Comparison of ENCODE assay signal across 5 mouse cellular contexts in the genomic region with DNA sequence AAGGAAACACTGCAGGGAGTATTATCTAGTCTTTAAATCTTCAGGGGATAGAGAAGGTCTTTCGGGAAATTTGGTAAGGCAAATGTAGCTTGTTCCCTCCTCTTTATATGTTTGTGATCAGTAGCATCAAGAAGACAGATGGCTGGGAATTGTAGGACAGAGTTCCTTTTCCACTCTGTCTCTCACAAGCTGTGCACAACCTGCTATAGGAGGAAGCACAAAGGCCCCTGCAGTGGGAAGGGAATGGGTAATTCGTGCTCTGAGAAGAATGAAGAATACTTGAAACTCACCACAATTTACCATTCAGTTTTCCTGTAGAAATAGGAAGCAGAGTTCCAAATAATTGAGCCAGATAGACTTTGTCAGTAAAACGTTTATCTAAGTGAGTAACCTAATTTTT.
"Had no signal": no experiment of that assay in that cellular context is flagged by ENCODE, and none has a peak within 500 bp of the region (broad histone marks: within the 10 kb centered on the region; RNA-seq: fewer than 3 reads in every experiment).

No protein-coding gene starts in this region.

- DNase-seq: kidney, postnatal 25 days; lung, adult 2 months; lung, postnatal 36 days had no signal

- ATAC-seq: lung, postnatal 0 days; midbrain, embryonic 13.5 days had no signal
